Mouse (Mus musculus) spleen, adult 2 months (tissue): ENCODE measurements around the gene Parp8.

Experiments
- CTCF ChIP-seq: fragments of 200-500 bp; IDR thresholded peaks from 2 replicates; pipeline ENCODE4 v1.5.1; 2011; ENCODE audit warnings: mild to moderate bottlenecking, inconsistent platforms; ENCODE audit not compliant: insufficient read depth, insufficient read length, insufficient replicate concordance; ENCODE audit errors: extremely low read depth
- POLR2A ChIP-seq: fragments of 200-500 bp; IDR thresholded peaks from 2 replicates; pipeline ENCODE4 v1.6.1; 2011; ENCODE audit warnings: low read depth, low read length, inconsistent platforms

DNA sequence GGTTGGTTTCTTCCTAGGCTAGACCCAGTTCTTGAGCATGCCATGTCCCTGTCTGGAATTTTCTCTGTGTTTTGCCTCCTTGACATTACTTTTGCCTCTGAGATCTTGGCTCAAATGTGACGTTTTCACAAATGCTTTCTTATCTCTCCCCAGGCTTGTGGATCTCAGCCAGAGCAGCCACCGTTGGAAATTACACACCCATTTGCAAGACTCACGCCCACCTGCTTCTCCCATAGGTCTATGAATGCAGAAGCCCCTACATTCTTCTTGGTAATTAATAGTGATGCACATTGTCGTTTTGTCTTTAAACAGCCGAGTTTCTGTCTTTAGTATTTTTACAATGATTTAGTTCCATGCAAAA lies 77.1 kb downstream of the Parp8 start:
- TF ChIP-seq CTCF (no peak), POLR2A (no peak)
